Comparison of ENCODE assay signal across 24 mouse cellular contexts in the genomic region with DNA sequence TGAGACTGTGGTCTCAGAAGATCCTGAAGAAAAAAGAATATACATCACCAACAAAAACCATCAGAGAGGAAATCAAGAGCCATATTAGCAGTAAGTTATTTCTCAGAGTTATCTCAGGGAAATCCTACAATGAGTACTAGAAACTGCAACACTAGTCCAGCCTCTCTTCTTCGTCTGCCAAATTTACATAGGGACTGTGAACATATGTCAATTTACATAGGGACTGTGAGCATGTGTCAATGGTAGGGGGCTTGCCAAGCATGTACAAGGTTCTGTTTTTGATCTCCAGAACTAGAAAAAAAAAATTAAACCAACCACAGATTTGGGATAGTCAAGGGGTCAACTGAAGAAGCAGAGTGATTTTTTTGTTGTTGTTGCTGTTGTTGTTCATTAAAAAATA. TPM values are rescaled to one million over a fixed set of nuclear protein-coding genes. Genes with fewer than 3 reads are reported as not detected.
DNase-seq lines count a peak whose midpoint lies in the region; ATAC-seq and TF ChIP-seq lines count a peak whose summit lies in the region.
"Had no signal": no experiment of that assay in that cellular context is flagged by ENCODE, and none has a peak within 500 bp of the region (broad histone marks: within the 10 kb centered on the region; RNA-seq: fewer than 3 reads in every experiment).

No protein-coding gene starts in this region.

- H3K9me3 ChIP-seq in forebrain, embryonic 14.5 days (replicated peaks; ENCODE audit: control insufficient read depth, low read length) = no peaks in the 10 kb centered on the region
- H3K9me3 ChIP-seq in forebrain, postnatal 0 days (ENCODE audit: low read length) = no peaks in the 10 kb centered on the region
- H3K9me3 ChIP-seq in forebrain, embryonic 15.5 days = no peaks in the 10 kb centered on the region
- no peaks in the 10 kb centered on the region for H3K9me3 ChIP-seq in forebrain, embryonic 11.5 days (ENCODE audit: control insufficient read depth, low read length)
- no peaks in the 10 kb centered on the region for H3K9me3 ChIP-seq in CH12.LX (replicated peaks; ENCODE audit: low read length)
- no peaks in the 10 kb centered on the region for H3K9me3 ChIP-seq in limb, embryonic 10.5 days (replicated peaks)
- H3K9me3 ChIP-seq: G1E had no signal

- H3K4me3 ChIP-seq in forebrain, embryonic 14.5 days (ENCODE audit: low read depth, low read length) = no peak overlapping the region
- H3K4me3 ChIP-seq in forebrain, postnatal 0 days (ENCODE audit: low read depth, low read length) = no peak overlapping the region
- H3K4me3 ChIP-seq in forebrain, embryonic 15.5 days = no peak overlapping the region
- no peak overlapping the region for H3K4me3 ChIP-seq in forebrain, embryonic 11.5 days (ENCODE audit: low read depth, low read length)
- H3K4me3 ChIP-seq in CH12.LX (replicated peaks in 1 of 3; ENCODE audit: low read depth in 2 of 3, low read length in 2 of 3, poor library complexity in 1 of 3) = no peak overlapping the region
- no peak overlapping the region for H3K4me3 ChIP-seq in limb, embryonic 10.5 days

- DNase-seq in forebrain, embryonic 14.5 days (ENCODE audit: low spot score) = peak; percentile 44
- DNase-seq in forebrain, postnatal 0 days = no peak
- DNase-seq in forebrain, embryonic 11.5 days (ENCODE audit: low spot score) = no peak
- DNase-seq in CH12.LX (ENCODE audit: extremely low read depth) = no peak
- peak; percentile 53 for DNase-seq in brain, embryonic 14.5 days (ENCODE audit: low read depth)
- DNase-seq in limb, embryonic 10.5 days (ENCODE audit: low spot score) = no peak
- no peak for DNase-seq in cerebellum, postnatal 14 days
- DNase-seq: adrenal gland, adult 2 months; adrenal gland, adult 8-10 months; adrenal gland, postnatal 10 days; adrenal gland, postnatal 14 days; adrenal gland, postnatal 25 days; adrenal gland, postnatal 36 days; B cell, adult 2 months; cerebellum, adult 11 months; cerebellum, adult 11-12 months; cerebellum, adult 18-20 months; cerebellum, adult 2 months had no signal

- TF ChIP-seq EP300 in CH12.LX (IDR thresholded peaks at IDR 0.05; ENCODE audit: low read length) = no peak

- H3K4me1 ChIP-seq in forebrain, embryonic 14.5 days (ENCODE audit: control insufficient read depth, insufficient read depth, low read length) = peaks cover 12% of the 10 kb centered on the region; the same call in 1 of the 2 replicates
- H3K4me1 ChIP-seq in forebrain, postnatal 0 days (ENCODE audit: insufficient read depth) = peaks cover 8% of the 10 kb centered on the region
- H3K4me1 ChIP-seq in forebrain, embryonic 15.5 days = peaks cover 20% of the 10 kb centered on the region
- H3K4me1 ChIP-seq in forebrain, embryonic 11.5 days (replicated peaks; ENCODE audit: control insufficient read depth, insufficient read depth, low read length) = peaks cover 5% of the 10 kb centered on the region; the same call in 1 of the 2 replicates
- peaks cover 0 to 52% of the 10 kb centered on the region in 2 experiments; a peak in 2 of 4 replicates for H3K4me1 ChIP-seq in CH12.LX (ENCODE audit: control insufficient read depth in 1 of 2, insufficient read depth in 2 of 2)
- peaks cover 25% of the 10 kb centered on the region for H3K4me1 ChIP-seq in limb, embryonic 10.5 days

- TF ChIP-seq RAD21 in CH12.LX (IDR thresholded peaks at IDR 0.05; ENCODE audit: low read depth, low read length) = no peak

- no peak for TF ChIP-seq POLR2A in CH12.LX (IDR thresholded peaks at IDR 0.05; ENCODE audit: low read depth, low read length)
- no peak for TF ChIP-seq POLR2A in brain, embryonic 14.5 days (IDR thresholded peaks at IDR 0.05; ENCODE audit: borderline replicate concordance, extremely low read depth, insufficient read depth, insufficient read length, poor library complexity, severe bottlenecking)

- dilution Hi-C loops in CH12.LX (cut with MboI; ENCODE audit: extremely low pct_ligation_motif_present, extremely low pct_unique_long_range_greater_than_20kb, low sequenced_read_pairs) = no loop called here

- in situ Hi-C loops in CH12.LX (cut with MboI; ENCODE audit: low pct_ligation_motif_present, low pct_unique_long_range_greater_than_20kb, low sequenced_read_pairs) = no loop called here

- no peak for TF ChIP-seq CTCF in forebrain, postnatal 0 days (IDR thresholded peaks at IDR 0.05; ENCODE audit: low read depth)
- TF ChIP-seq CTCF in CH12.LX (conservative IDR thresholded peaks at IDR 0.05 in 1 of 2, IDR thresholded peaks at IDR 0.05 in 1 of 2; ENCODE audit: low read depth in 2 of 2, low read length in 2 of 2) = no peak
- TF ChIP-seq CTCF in brain, embryonic 14.5 days (IDR thresholded peaks at IDR 0.05; ENCODE audit: borderline replicate concordance, extremely low read depth, insufficient read depth, insufficient read length) = no peak

- H3K4me2 ChIP-seq in forebrain, embryonic 14.5 days (ENCODE audit: low read length) = no peak overlapping the region
- no peak overlapping the region for H3K4me2 ChIP-seq in forebrain, postnatal 0 days (ENCODE audit: low read depth)
- H3K4me2 ChIP-seq in forebrain, embryonic 15.5 days (replicated peaks) = no peak overlapping the region
- H3K4me2 ChIP-seq in forebrain, embryonic 11.5 days (ENCODE audit: low read depth, low read length, severe bottlenecking) = no peak overlapping the region
- peak overlapping the region; percentile 56; the same call in 1 of the 2 replicates for H3K4me2 ChIP-seq in CH12.LX (ENCODE audit: insufficient read depth, low read depth, poor library complexity, severe bottlenecking)

- no peaks in the 10 kb centered on the region for H3K27me3 ChIP-seq in forebrain, embryonic 14.5 days (replicated peaks; ENCODE audit: control insufficient read depth, insufficient read depth, low read length)
- no peaks in the 10 kb centered on the region for H3K27me3 ChIP-seq in forebrain, postnatal 0 days (ENCODE audit: insufficient read depth, low read length)
- H3K27me3 ChIP-seq in forebrain, embryonic 15.5 days = no peaks in the 10 kb centered on the region
- no peaks in the 10 kb centered on the region for H3K27me3 ChIP-seq in forebrain, embryonic 11.5 days (ENCODE audit: control insufficient read depth, insufficient read depth, low read length)
- no peaks in the 10 kb centered on the region for H3K27me3 ChIP-seq in CH12.LX (replicated peaks)
- H3K27me3 ChIP-seq in limb, embryonic 10.5 days (ENCODE audit: low read depth, poor library complexity, severe bottlenecking) = no peaks in the 10 kb centered on the region

- H3K9ac ChIP-seq in forebrain, embryonic 14.5 days (ENCODE audit: low read length) = no peak overlapping the region
- no peak overlapping the region for H3K9ac ChIP-seq in forebrain, postnatal 0 days
- H3K9ac ChIP-seq in forebrain, embryonic 15.5 days (replicated peaks) = no peak overlapping the region
- H3K9ac ChIP-seq in forebrain, embryonic 11.5 days (ENCODE audit: low read length) = no peak overlapping the region
- no peak overlapping the region for H3K9ac ChIP-seq in CH12.LX (ENCODE audit: insufficient read depth, low read depth)

- H3K27ac ChIP-seq in forebrain, embryonic 14.5 days (ENCODE audit: low read depth, low read length) = no peak overlapping the region
- no peak overlapping the region for H3K27ac ChIP-seq in forebrain, postnatal 0 days (ENCODE audit: low read depth, low read length)
- 0 out of 2 replicates have a peak overlapping the region, but pooled peaks have one; percentile 25 for H3K27ac ChIP-seq in forebrain, embryonic 15.5 days (replicated peaks)
- no peak overlapping the region for H3K27ac ChIP-seq in forebrain, embryonic 11.5 days (ENCODE audit: low read depth, low read length)
- no peak overlapping the region for H3K27ac ChIP-seq in CH12.LX (ENCODE audit: insufficient read depth, low read depth)
- H3K27ac ChIP-seq in limb, embryonic 10.5 days = no peak overlapping the region

- ATAC-seq in forebrain, embryonic 14.5 days = no peak
- no peak for ATAC-seq in forebrain, postnatal 0 days
- ATAC-seq in forebrain, embryonic 15.5 days (replicated peaks) = 0 out of 2 replicates have a peak, but pooled peaks have one; percentile 51
- ATAC-seq in forebrain, embryonic 11.5 days (replicated peaks; ENCODE audit: low FRiP score) = no peak
- ATAC-seq: activated CD4-positive, CD25-positive, alpha-beta regulatory T cell, adult 4 months; CD4-positive, CD25-positive, alpha-beta regulatory T cell, adult 4 months; Patski had no signal

- WGBS in forebrain, embryonic 14.5 days = 53% methylated on average over 1 of the region's 1 CpGs
- 58% methylated on average over 1 of the region's 1 CpGs for WGBS in forebrain, postnatal 0 days
- 60% methylated on average over 1 of the region's 1 CpGs for WGBS in forebrain, embryonic 15.5 days
- WGBS in forebrain, embryonic 11.5 days = 87% methylated on average over 1 of the region's 1 CpGs
- WGBS in limb, embryonic 10.5 days = 90% methylated on average over 1 of the region's 1 CpGs

- H3K36me3 ChIP-seq in forebrain, embryonic 14.5 days (ENCODE audit: control insufficient read depth, insufficient read depth, low read length) = 0 out of 2 replicates have a peak, but pooled peaks cover 4% of the 10 kb centered on the region
- H3K36me3 ChIP-seq in forebrain, postnatal 0 days (ENCODE audit: insufficient read depth) = no peaks in the 10 kb centered on the region
- H3K36me3 ChIP-seq in forebrain, embryonic 15.5 days = peaks cover 8% of the 10 kb centered on the region
- no peaks in the 10 kb centered on the region; the same call in 1 of the 2 replicates for H3K36me3 ChIP-seq in forebrain, embryonic 11.5 days (ENCODE audit: control insufficient read depth, insufficient read depth, low read length)
- no peaks in the 10 kb centered on the region for H3K36me3 ChIP-seq in CH12.LX (replicated peaks in 1 of 2; ENCODE audit: control insufficient read depth in 1 of 2, insufficient read depth in 1 of 2, low read length in 1 of 2)
- H3K36me3 ChIP-seq in limb, embryonic 10.5 days = peaks cover 80% of the 10 kb centered on the region
- H3K36me3 ChIP-seq: G1E had no signal

- H3K79me2 ChIP-seq in CH12.LX (replicated peaks; ENCODE audit: control insufficient read depth, extremely low read depth, insufficient read depth, poor library complexity, severe bottlenecking) = no peaks in the 10 kb centered on the region

TF ChIP-seq in CH12.LX, 34 proteins besides CTCF, POLR2A, EP300 and RAD21 (continues in another document):
- TF ChIP-seq ZMIZ1 (IDR thresholded peaks at IDR 0.05; ENCODE audit: low read depth, low read length) = no peak
- TF ChIP-seq SIN3A (IDR thresholded peaks at IDR 0.05; ENCODE audit: low read length) = no peak

RNA-seq across cellular contexts. Expression of gene Lix1, which starts 48.6 kb away (rescaled TPM):
- polyA plus RNA-seq in forebrain, embryonic 14.5 days (2014; fragmentation: Nextera tagmentation; extraction: Ambion mirVana) = 25.0 and 26.9 TPM in 2 replicates
- total RNA-seq in forebrain, postnatal 0 days (2014; rRNA removed) = 27.5 and 45.4 TPM in 2 replicates
- polyA plus RNA-seq in forebrain, postnatal 0 days (2015; fragmentation: Nextera tagmentation; extraction: Ambion mirVana) = 25.1 and 33.0 TPM in 2 replicates
- 34.1 and 39.5 TPM in 2 replicates for polyA plus RNA-seq in forebrain, embryonic 15.5 days (2015; fragmentation: Nextera tagmentation; extraction: Ambion mirVana)
- polyA plus RNA-seq in forebrain, embryonic 11.5 days (2014; fragmentation: Nextera tagmentation; extraction: Ambion mirVana) = 89.3 and 106 TPM in 2 replicates
- total RNA-seq in CH12.LX (2012; rRNA removed) (0.67 and 1.4 TPM in 2 replicates), CH12.LX (2014; rRNA removed) (1.0 TPM in 2 replicates)
- 0.49 and 0.53 TPM in 2 replicates for polyA plus RNA-seq in CH12.LX (2012; ENCODE audit: insufficient read length, low read depth)
- 10.3 and 15.1 TPM in 2 replicates for polyA plus RNA-seq in brain, embryonic 14.5 days (2012; rRNA removed)
- 216 and 262 TPM in 2 replicates for polyA plus RNA-seq in limb, embryonic 10.5 days (2016; fragmentation: Nextera tagmentation; extraction: Ambion mirVana)
- total RNA-seq: MEL had no signal
- polyA plus RNA-seq: activated CD4-positive, CD25-positive, alpha-beta regulatory T cell, adult 4 months; G1E; Patski had no signal

Comparison
In these comparisons a context has a peak if more than half of its experiments do, and no peak if none do; other contexts are left out.
1. DNase-seq: peak in forebrain, embryonic 14.5 days (single experiment) and brain, embryonic 14.5 days (single experiment); none in forebrain, postnatal 0 days (single experiment), forebrain, embryonic 11.5 days (single experiment), CH12.LX (single experiment), limb, embryonic 10.5 days (single experiment) and cerebellum, postnatal 14 days (0 of 2).